Mouse (Mus musculus): ENCODE measurements around the gene Apba1. TPM values are rescaled to one million over a fixed set of nuclear protein-coding genes. Genes with fewer than 3 reads are reported as not detected.

Gene Apba1
- total and polyA plus RNA-seq, 2 experiments = 0.16 to 0.18 TPM

- no peak for TF ChIP-seq POLR2A (IDR thresholded peaks at IDR 0.05; ENCODE audit: extremely low read depth, insufficient read depth, low read length)
- no peak overlapping the region for H3K27ac ChIP-seq (replicated peaks; ENCODE audit: insufficient read depth, low read depth, low read length)
- H3K36me3 ChIP-seq (ENCODE audit: control insufficient read depth, insufficient read depth, low read length) = no peaks in the 10 kb centered on the region
- 92% methylated on average over 7 of the region's 7 CpGs for WGBS
- H3K9ac ChIP-seq (ENCODE audit: low read depth, low read length) = no peak overlapping the region
- DNase-seq (ENCODE audit: extremely low read depth, low read depth, low spot score) = no peak
- H3K4me3 ChIP-seq (ENCODE audit: insufficient read depth, low read depth, low read length) = no peak overlapping the region
- H3K4me1 ChIP-seq (ENCODE audit: control insufficient read depth, insufficient read depth, low read length) = no peaks in the 10 kb centered on the region
- no peaks in the 10 kb centered on the region for H3K79me2 ChIP-seq (ENCODE audit: control insufficient read depth, insufficient read depth, low read length)
- no peaks in the 10 kb centered on the region for H3K27me3 ChIP-seq (ENCODE audit: control insufficient read depth, insufficient read depth, low read length)
These were observed 97.1 kb downstream of the Apba1 start for GRCm38 (mm10) chr19:23855832-23856231.

GRCm38 (mm10) chr19:23858091-23858490 is 99.4 kb downstream of the Apba1 start:
- 93% methylated on average over 4 of the region's 4 CpGs for WGBS
- no peak overlapping the region for H3K27ac ChIP-seq (replicated peaks; ENCODE audit: insufficient read depth, low read depth, low read length)
- no peak for DNase-seq (ENCODE audit: extremely low read depth, low read depth, low spot score)
- no peaks in the 10 kb centered on the region for H3K36me3 ChIP-seq (ENCODE audit: control insufficient read depth, insufficient read depth, low read length)
- H3K27me3 ChIP-seq (ENCODE audit: control insufficient read depth, insufficient read depth, low read length) = no peaks in the 10 kb centered on the region
- no peaks in the 10 kb centered on the region for H3K4me1 ChIP-seq (ENCODE audit: control insufficient read depth, insufficient read depth, low read length)
- H3K79me2 ChIP-seq (ENCODE audit: control insufficient read depth, insufficient read depth, low read length) = no peaks in the 10 kb centered on the region
- no peak overlapping the region for H3K9ac ChIP-seq (ENCODE audit: low read depth, low read length)
- TF ChIP-seq POLR2A (IDR thresholded peaks at IDR 0.05; ENCODE audit: extremely low read depth, insufficient read depth, low read length) (no peak), CTCF (IDR thresholded peaks at IDR 0.05; ENCODE audit: low read depth, low read length) (no peak)
- H3K4me3 ChIP-seq (ENCODE audit: insufficient read depth, low read depth, low read length) = no peak overlapping the region

GRCm38 (mm10) chr19:23858781-23859180 is 100.1 kb downstream of the Apba1 start:
- no peak for DNase-seq (ENCODE audit: extremely low read depth, low read depth, low spot score)
- Histone ChIP-seq H3K27me3 (ENCODE audit: control insufficient read depth, insufficient read depth, low read length) (no peaks in the 10 kb centered on the region), H3K9ac (ENCODE audit: low read depth, low read length) (no peak overlapping the region), H3K4me1 (ENCODE audit: control insufficient read depth, insufficient read depth, low read length) (no peaks in the 10 kb centered on the region), H3K4me3 (ENCODE audit: insufficient read depth, low read depth, low read length) (no peak overlapping the region), H3K79me2 (ENCODE audit: control insufficient read depth, insufficient read depth, low read length) (no peaks in the 10 kb centered on the region), H3K27ac (replicated peaks; ENCODE audit: insufficient read depth, low read depth, low read length) (no peak overlapping the region), H3K36me3 (ENCODE audit: control insufficient read depth, insufficient read depth, low read length) (no peaks in the 10 kb centered on the region)
- 91% methylated on average over 9 of the region's 9 CpGs for WGBS
- no peak for TF ChIP-seq CTCF (IDR thresholded peaks at IDR 0.05; ENCODE audit: low read depth, low read length)
- TF ChIP-seq POLR2A (IDR thresholded peaks at IDR 0.05; ENCODE audit: extremely low read depth, insufficient read depth, low read length) = no peak

GRCm38 (mm10) chr19:23860151-23860820 is 101.6 kb downstream of the Apba1 start:
- 26% methylated on average over 13 of the region's 13 CpGs for WGBS
- H3K27ac ChIP-seq (replicated peaks; ENCODE audit: insufficient read depth, low read depth, low read length) = no peak overlapping the region
- no peak overlapping the region for H3K4me3 ChIP-seq (ENCODE audit: insufficient read depth, low read depth, low read length)
- H3K79me2 ChIP-seq (ENCODE audit: control insufficient read depth, insufficient read depth, low read length) = no peaks in the 10 kb centered on the region
- no peaks in the 10 kb centered on the region for H3K36me3 ChIP-seq (ENCODE audit: control insufficient read depth, insufficient read depth, low read length)
- no peak overlapping the region for H3K9ac ChIP-seq (ENCODE audit: low read depth, low read length)
- H3K27me3 ChIP-seq (ENCODE audit: control insufficient read depth, insufficient read depth, low read length) = no peaks in the 10 kb centered on the region
- DNase-seq (ENCODE audit: extremely low read depth, low read depth, low spot score) = peak; percentile 28
- TF ChIP-seq POLR2A (IDR thresholded peaks at IDR 0.05; ENCODE audit: extremely low read depth, insufficient read depth, low read length) (no peak), CTCF (IDR thresholded peaks at IDR 0.05; ENCODE audit: low read depth, low read length) (peak; percentile 55; the same call in 1 of the 2 replicates)
- no peaks in the 10 kb centered on the region for H3K4me1 ChIP-seq (ENCODE audit: control insufficient read depth, insufficient read depth, low read length)

GRCm38 (mm10) chr19:23862736-23863135 is 104.0 kb downstream of the Apba1 start:
- H3K9ac ChIP-seq (ENCODE audit: low read depth, low read length) = no peak overlapping the region
- H3K27me3 ChIP-seq (ENCODE audit: control insufficient read depth, insufficient read depth, low read length) = no peaks in the 10 kb centered on the region
- H3K4me3 ChIP-seq (ENCODE audit: insufficient read depth, low read depth, low read length) = no peak overlapping the region
- 0 out of 2 replicates have a peak overlapping the region, but pooled peaks have one; percentile 1 for H3K27ac ChIP-seq (replicated peaks; ENCODE audit: insufficient read depth, low read depth, low read length)
- H3K79me2 ChIP-seq (ENCODE audit: control insufficient read depth, insufficient read depth, low read length) = no peaks in the 10 kb centered on the region
- H3K4me1 ChIP-seq (ENCODE audit: control insufficient read depth, insufficient read depth, low read length) = no peaks in the 10 kb centered on the region
- no peaks in the 10 kb centered on the region for H3K36me3 ChIP-seq (ENCODE audit: control insufficient read depth, insufficient read depth, low read length)
- peak; percentile 5; the same call in 1 of the 2 replicates for TF ChIP-seq CTCF (IDR thresholded peaks at IDR 0.05; ENCODE audit: low read depth, low read length)
- TF ChIP-seq POLR2A (IDR thresholded peaks at IDR 0.05; ENCODE audit: extremely low read depth, insufficient read depth, low read length) = no peak
- peak; percentile 26 for DNase-seq (ENCODE audit: extremely low read depth, low read depth, low spot score)
- WGBS = 35% methylated on average over 4 of the region's 4 CpGs

GRCm38 (mm10) chr19:23863959-23864358 is 105.3 kb downstream of the Apba1 start:
- DNase-seq (ENCODE audit: extremely low read depth, low read depth, low spot score) = no peak
- Histone ChIP-seq H3K4me1 (ENCODE audit: control insufficient read depth, insufficient read depth, low read length) (no peaks in the 10 kb centered on the region), H3K36me3 (ENCODE audit: control insufficient read depth, insufficient read depth, low read length) (no peaks in the 10 kb centered on the region), H3K79me2 (ENCODE audit: control insufficient read depth, insufficient read depth, low read length) (no peaks in the 10 kb centered on the region), H3K27ac (replicated peaks; ENCODE audit: insufficient read depth, low read depth, low read length) (no peak overlapping the region), H3K9ac (ENCODE audit: low read depth, low read length) (no peak overlapping the region), H3K4me3 (ENCODE audit: insufficient read depth, low read depth, low read length) (no peak overlapping the region), H3K27me3 (ENCODE audit: control insufficient read depth, insufficient read depth, low read length) (peaks cover 2% of the 10 kb centered on the region; the same call in 1 of the 2 replicates)
- TF ChIP-seq POLR2A (IDR thresholded peaks at IDR 0.05; ENCODE audit: extremely low read depth, insufficient read depth, low read length) (no peak), CTCF (IDR thresholded peaks at IDR 0.05; ENCODE audit: low read depth, low read length) (no peak)
- WGBS = 71% methylated on average over 3 of the region's 3 CpGs

Data from liver, adult 2 months (tissue).